Mouse (Mus musculus) neural tube, embryonic 12.5 days (tissue): ENCODE data around the gene Gpr180. TPM values are rescaled to one million over a fixed set of nuclear protein-coding genes. Genes with fewer than 3 reads are reported as not detected.
A peak's percentile ranks its signal among the peaks of the same experiment; 100 is the strongest.

Experiments
- ATAC-seq: fragments of 200-750 bp; cut with Nextera tagmentation; 2 replicates; pipeline ENCODE4 v1.8.0; 2017; ENCODE audit warnings: low read depth, mild to moderate bottlenecking, moderate TSS enrichment, moderate library complexity; ENCODE audit not compliant: low FRiP score
- H3K27ac ChIP-seq: fragments of 300-500 bp; sonication (generic); 2 replicates; pipeline ENCODE4 v1.5.1; 2016
- H3K27me3 ChIP-seq: fragments of 300-500 bp; sonication (generic); replicated peaks from 2 replicates; pipeline ENCODE4 v1.6.1; 2016; ENCODE audit warnings: mild to moderate bottlenecking
- H3K36me3 ChIP-seq: fragments of 300-500 bp; sonication (generic); 2 replicates; pipeline ENCODE4 v1.6.1; 2016; ENCODE audit warnings: mild to moderate bottlenecking
- H3K4me1 ChIP-seq: fragments of 300-500 bp; sonication (generic); 2 replicates; pipeline ENCODE4 v1.6.1; 2016
- H3K4me2 ChIP-seq: fragments of 300-500 bp; sonication (generic); replicated peaks from 2 replicates; pipeline ENCODE4 v1.6.1; 2016; ENCODE audit warnings: mild to moderate bottlenecking
- H3K4me3 ChIP-seq: fragments of 300-500 bp; sonication (generic); 2 replicates; pipeline ENCODE4 v1.5.1; 2016
- H3K9ac ChIP-seq: fragments of 300-500 bp; sonication (generic); 2 replicates; pipeline ENCODE4 v1.6.1; 2016; ENCODE audit warnings: mild to moderate bottlenecking
- H3K9me3 ChIP-seq: fragments of 300-500 bp; sonication (generic); 2 replicates; pipeline ENCODE4 v1.6.1; 2016; ENCODE audit warnings: mild to moderate bottlenecking
- WGBS: fragments of 180-500 bp; shearing (Covaris S2); methylation state at CpG from one replicate; pipeline ENCODE4 v1.1.7; 2016; 5-methylcytosine and 5-hydroxymethylcytosine counted together
- polyA plus RNA-seq: library from polyadenylated mRNA; unstranded; fragments of >200 nt; fragmentation: Nextera tagmentation; extraction: Ambion mirVana; gene quantifications from 2 replicates; pipeline ENCODE4 v1.2.1, GENCODE M21; 2016

Gpr180 gene
- polyA plus RNA-seq, 1 experiment from 2014 or later, result 38.9 TPM

DNA sequence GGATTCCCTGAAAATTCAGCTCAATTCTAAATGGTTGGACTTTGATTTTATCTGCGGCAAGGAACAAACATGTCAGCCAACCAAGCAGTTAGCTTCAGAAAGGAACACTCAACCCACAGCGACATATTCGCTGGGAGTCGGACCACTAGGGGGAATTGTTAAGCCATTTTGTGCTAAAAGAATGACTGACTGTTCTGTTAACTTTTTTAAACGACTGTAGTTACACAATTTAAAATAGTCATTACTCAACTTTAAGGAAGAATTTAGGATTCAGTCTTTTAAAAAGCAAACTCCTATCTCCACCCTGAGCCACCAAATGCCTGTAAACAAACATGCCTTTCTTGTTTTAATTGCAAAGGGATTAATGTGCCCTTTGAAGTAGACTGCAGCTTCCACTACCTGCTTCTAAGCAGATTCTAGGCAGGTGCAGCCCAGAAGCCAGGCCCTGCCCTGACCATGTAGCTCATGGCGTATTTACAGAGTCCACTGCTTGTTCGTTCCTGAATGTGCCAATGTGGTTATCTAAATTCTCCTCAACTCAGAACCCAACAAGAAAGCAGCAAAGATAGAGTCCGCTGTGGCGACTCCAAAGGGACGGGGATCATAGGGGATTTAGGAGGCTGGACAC is 56.2 kb downstream of the Gpr180 start:
- H3K27me3 ChIP-seq, result no peaks in the 10 kb centered on the region; the same call in 1 of the 2 replicates
- no peak overlapping the region for H3K27ac ChIP-seq
- no peaks in the 10 kb centered on the region for H3K9me3 ChIP-seq
- no peaks in the 10 kb centered on the region for H3K4me1 ChIP-seq
- no peak overlapping the region for H3K4me3 ChIP-seq
- no peak for ATAC-seq
- no peaks in the 10 kb centered on the region for H3K36me3 ChIP-seq
- H3K9ac ChIP-seq, result no peak overlapping the region
- no peak overlapping the region for H3K4me2 ChIP-seq
- 45% methylated on average over 10 of the region's 10 CpGs for WGBS

- Histone ChIP-seq H3K27me3 (no peaks in the 10 kb centered on the region; the same call in 1 of the 2 replicates), H3K9ac (no peak overlapping the region), H3K4me1 (no peaks in the 10 kb centered on the region), H3K4me3 (no peak overlapping the region), H3K4me2 (no peak overlapping the region), H3K27ac (no peak overlapping the region), H3K9me3 (no peaks in the 10 kb centered on the region), H3K36me3 (no peaks in the 10 kb centered on the region)
- ATAC-seq, result no peak
- 44% methylated on average over 10 of the region's 10 CpGs for WGBS
Observed at GRCm38 (mm10) chr14:118193663-118194062, 56.7 kb downstream of the Gpr180 start.

- no peak overlapping the region for H3K4me3 ChIP-seq
- no peaks in the 10 kb centered on the region for H3K36me3 ChIP-seq
- ATAC-seq, result no peak
- H3K27ac ChIP-seq, result no peak overlapping the region
- H3K4me2 ChIP-seq, result 0 out of 2 replicates have a peak overlapping the region, but pooled peaks have one; percentile 7
- no peaks in the 10 kb centered on the region; the same call in 1 of the 2 replicates for H3K27me3 ChIP-seq
- WGBS, result 70% methylated on average over 13 of the region's 13 CpGs
- no peaks in the 10 kb centered on the region for H3K4me1 ChIP-seq
- no peak overlapping the region for H3K9ac ChIP-seq
- H3K9me3 ChIP-seq, result no peaks in the 10 kb centered on the region
Observed at GRCm38 (mm10) chr14:118194219-118194914, 57.4 kb downstream of the Gpr180 start.

DNA sequence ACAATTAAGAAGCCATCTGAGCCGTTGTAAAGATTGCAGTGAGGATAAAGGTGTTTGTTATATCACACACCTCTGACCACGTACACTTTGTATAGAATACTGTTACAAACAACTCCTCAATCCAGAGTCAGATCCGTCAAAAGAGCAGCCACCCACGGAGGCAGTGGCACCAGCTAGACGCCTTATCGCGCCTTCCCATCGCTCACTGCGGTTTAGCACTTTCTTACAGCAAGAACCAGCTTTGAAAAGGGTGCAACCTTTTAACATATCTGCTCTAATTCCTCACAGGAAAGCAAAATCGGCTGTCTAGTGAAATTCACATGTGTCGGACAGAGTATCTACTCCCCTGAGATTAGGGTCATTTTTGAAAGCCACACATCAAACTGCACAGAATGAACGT is 60.1 kb downstream of the Gpr180 start:
- Histone ChIP-seq H3K36me3 (no peaks in the 10 kb centered on the region), H3K9me3 (no peaks in the 10 kb centered on the region), H3K4me2 (no peak overlapping the region), H3K4me1 (no peaks in the 10 kb centered on the region), H3K4me3 (no peak overlapping the region), H3K27me3 (no peaks in the 10 kb centered on the region; the same call in 1 of the 2 replicates), H3K27ac (no peak overlapping the region), H3K9ac (no peak overlapping the region)
- WGBS, result 70% methylated on average over 12 of the region's 12 CpGs
- no peak for ATAC-seq

GRCm38 (mm10) chr14:118200731-118201130 is 63.8 kb downstream of the Gpr180 start:
- H3K27ac ChIP-seq, result no peak overlapping the region
- no peaks in the 10 kb centered on the region for H3K27me3 ChIP-seq
- H3K4me3 ChIP-seq, result no peak overlapping the region
- no peaks in the 10 kb centered on the region for H3K4me1 ChIP-seq
- H3K36me3 ChIP-seq, result no peaks in the 10 kb centered on the region
- ATAC-seq, result no peak
- H3K9me3 ChIP-seq, result no peaks in the 10 kb centered on the region
- no peak overlapping the region for H3K9ac ChIP-seq
- H3K4me2 ChIP-seq, result no peak overlapping the region
- 88% methylated on average over 3 of the region's 3 CpGs for WGBS

GRCm38 (mm10) chr14:118202006-118202405 is 65.0 kb downstream of the Gpr180 start:
- WGBS, result 93% methylated on average over 5 of the region's 5 CpGs
- Histone ChIP-seq H3K4me3 (no peak overlapping the region), H3K9me3 (no peaks in the 10 kb centered on the region), H3K27me3 (no peaks in the 10 kb centered on the region), H3K4me1 (no peaks in the 10 kb centered on the region), H3K27ac (no peak overlapping the region), H3K36me3 (no peaks in the 10 kb centered on the region), H3K4me2 (no peak overlapping the region), H3K9ac (no peak overlapping the region)
- no peak for ATAC-seq

- H3K4me2 ChIP-seq, result no peak overlapping the region
- WGBS, result 75% methylated on average over 7 of the region's 7 CpGs
- ATAC-seq, result no peak
- no peaks in the 10 kb centered on the region for H3K4me1 ChIP-seq
- no peaks in the 10 kb centered on the region for H3K9me3 ChIP-seq
- no peaks in the 10 kb centered on the region for H3K27me3 ChIP-seq
- no peak overlapping the region for H3K4me3 ChIP-seq
- H3K27ac ChIP-seq, result no peak overlapping the region
- no peaks in the 10 kb centered on the region for H3K36me3 ChIP-seq
- H3K9ac ChIP-seq, result no peak overlapping the region
Observed at GRCm38 (mm10) chr14:118203031-118203430, 66.1 kb downstream of the Gpr180 start.

DNA sequence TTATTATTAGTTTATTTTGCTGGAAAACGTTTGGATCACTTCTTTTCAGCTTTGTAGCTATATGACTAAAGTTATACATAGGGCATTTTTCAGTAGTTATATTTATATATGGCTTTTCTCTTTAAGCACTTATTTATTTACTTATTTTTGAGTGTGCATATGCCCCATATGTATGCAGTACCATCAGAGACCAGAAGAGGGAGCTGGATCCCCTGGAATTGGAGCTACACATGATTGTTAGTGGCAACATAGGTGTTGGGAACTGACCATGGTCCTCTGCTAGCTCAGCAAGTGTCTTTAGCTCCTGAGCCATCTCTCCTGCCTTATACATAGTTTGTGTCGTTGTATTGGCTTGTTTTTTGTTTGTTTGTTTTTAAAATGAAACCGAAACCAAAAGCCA is 70.4 kb downstream of the Gpr180 start:
- no peak overlapping the region for H3K4me3 ChIP-seq
- H3K9me3 ChIP-seq, result no peaks in the 10 kb centered on the region
- H3K4me1 ChIP-seq, result no peaks in the 10 kb centered on the region
- no peak for ATAC-seq
- no peak overlapping the region for H3K9ac ChIP-seq
- H3K27ac ChIP-seq, result no peak overlapping the region
- no peaks in the 10 kb centered on the region; the same call in 1 of the 2 replicates for H3K27me3 ChIP-seq
- H3K36me3 ChIP-seq, result no peaks in the 10 kb centered on the region
- WGBS, result 82% methylated on average over 3 of the region's 3 CpGs
- H3K4me2 ChIP-seq, result no peak overlapping the region

DNA sequence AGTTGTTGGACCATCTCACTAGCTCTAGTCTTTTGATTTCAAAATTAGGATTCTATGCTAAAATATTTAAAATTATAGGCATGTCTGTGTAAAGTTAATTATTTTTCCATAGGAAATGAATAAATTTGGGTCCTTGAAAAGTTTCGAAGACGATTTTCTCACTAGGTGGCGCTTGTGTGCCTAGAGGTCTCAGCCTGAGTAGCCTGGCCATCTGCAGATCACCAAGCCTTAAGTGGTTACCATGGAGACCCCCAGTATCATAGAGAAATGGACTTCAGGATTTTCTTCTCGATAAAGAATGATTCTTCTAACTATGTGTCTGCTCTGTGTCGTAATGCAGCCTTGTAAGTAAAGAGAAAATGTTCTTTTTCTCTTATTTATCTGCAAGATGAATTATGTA is 72.7 kb downstream of the Gpr180 start:
- H3K4me1 ChIP-seq, result no peaks in the 10 kb centered on the region
- H3K27ac ChIP-seq, result no peak overlapping the region
- WGBS, result 11% methylated on average over 5 of the region's 5 CpGs
- H3K9ac ChIP-seq, result no peak overlapping the region
- H3K4me3 ChIP-seq, result no peak overlapping the region
- H3K4me2 ChIP-seq, result no peak overlapping the region
- no peaks in the 10 kb centered on the region; the same call in 1 of the 2 replicates for H3K27me3 ChIP-seq
- H3K9me3 ChIP-seq, result no peaks in the 10 kb centered on the region
- 0 out of 2 replicates have a peak, but pooled peaks have one; percentile 39 for ATAC-seq
- H3K36me3 ChIP-seq, result no peaks in the 10 kb centered on the region

- H3K36me3 ChIP-seq, result no peaks in the 10 kb centered on the region
- no peak overlapping the region for H3K9ac ChIP-seq
- H3K27me3 ChIP-seq, result peaks cover 3% of the 10 kb centered on the region; the same call in 1 of the 2 replicates
- H3K4me3 ChIP-seq, result no peak overlapping the region
- no peaks in the 10 kb centered on the region for H3K9me3 ChIP-seq
- no peak overlapping the region for H3K4me2 ChIP-seq
- H3K27ac ChIP-seq, result no peak overlapping the region
- no peak; the same call in 1 of the 2 replicates for ATAC-seq
- no peaks in the 10 kb centered on the region for H3K4me1 ChIP-seq
- 76% methylated on average over 15 of the region's 15 CpGs for WGBS
Observed at GRCm38 (mm10) chr14:118212188-118212804, 75.3 kb downstream of the Gpr180 start.
